Mouse (Mus musculus) liver, adult 2 months (tissue): ENCODE data around the gene Bex3.

ENCODE experiments used
- CTCF ChIP-seq: fragments of 200-500 bp; IDR thresholded peaks from 2 replicates; pipeline ENCODE4 v1.5.1; 2011; ENCODE audit warnings: low read depth, low read length, control low read depth
- POLR2A ChIP-seq: fragments of 200-500 bp; IDR thresholded peaks from 2 replicates; pipeline ENCODE4 v1.6.1; 2011; ENCODE audit warnings: low read length, control low read depth; ENCODE audit not compliant: insufficient read depth; ENCODE audit errors: extremely low read depth

GRCm38 (mm10) chrX:136238118-136238517 lies 31.9 kb upstream of the Bex3 start:
- TF ChIP-seq CTCF (peak; percentile 21; the same call in 1 of the 2 replicates), POLR2A (no peak)
